Mouse (Mus musculus) kidney, postnatal 25 days (tissue): ENCODE data around the gene Olfr44.

ENCODE experiments used
- DNase-seq, 2 experiments: peaks; one replicate each; pipeline ENCODE4 v3.0.0; 2021; ENCODE audit warnings: mixed read lengths in 2 of 2

Olfr44 gene

GRCm38 (mm10) chr9:39493895-39494294, at the start of gene Olfr44:
TSS of gene Olfr44 (minus strand) at chr9:39493995.
- no peak for DNase-seq

GRCm38 (mm10) chr9:39523616-39524285, 30.0 kb upstream of the Olfr44 start:
- no peak for DNase-seq

GRCm38 (mm10) chr9:39518595-39518994, 24.8 kb upstream of the Olfr44 start:
- no peak for DNase-seq

DNA sequence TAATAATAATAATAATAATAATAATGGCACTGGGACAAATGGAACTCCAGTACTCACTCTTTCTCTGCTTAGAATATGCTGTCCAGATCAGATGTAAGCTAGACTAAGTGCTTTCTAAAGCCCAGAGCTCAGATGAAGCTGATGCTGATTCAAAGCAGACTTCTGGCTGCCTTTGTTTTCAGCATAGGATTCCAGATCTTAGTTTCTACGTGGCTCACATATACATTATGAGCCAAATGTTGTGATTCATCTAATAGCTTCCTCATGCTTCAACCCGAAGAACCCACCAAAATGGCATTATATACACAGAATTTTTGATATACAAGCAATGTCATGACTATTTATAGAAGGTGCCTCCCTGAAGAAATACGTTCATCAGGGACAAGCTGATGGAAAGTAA, 21.7 kb upstream of the Olfr44 start, which contains the start of gene Olfr957:
TSS of gene Olfr957 (minus strand) at position 279 of the 400 bp plus-strand sequence.
- no peak for DNase-seq

DNA sequence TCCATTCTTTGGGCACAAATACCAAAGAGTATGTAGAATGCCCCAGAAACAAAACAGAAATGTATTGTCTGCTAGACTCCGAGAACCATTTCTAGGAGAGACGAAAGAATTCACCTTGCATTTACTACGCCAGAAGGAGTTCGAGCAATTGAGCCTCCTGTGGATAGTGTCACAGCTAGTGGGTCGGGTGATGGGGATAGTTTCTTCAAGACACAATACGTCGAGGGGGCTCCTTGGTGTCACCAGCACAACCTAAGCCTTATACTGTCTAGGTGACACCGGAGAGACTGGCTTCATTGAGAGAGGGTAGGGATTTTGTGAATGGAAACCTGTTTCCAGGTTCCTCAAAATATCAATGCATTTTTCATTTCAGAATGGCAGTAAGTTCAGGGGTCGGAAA, 15.6 kb upstream of the Olfr44 start:
- DNase-seq = no peak

- DNase-seq = peak in 1 of 2 experiments; percentile 65
Observed at GRCm38 (mm10) chr9:39508998-39509397, 15.2 kb upstream of the Olfr44 start.

DNA sequence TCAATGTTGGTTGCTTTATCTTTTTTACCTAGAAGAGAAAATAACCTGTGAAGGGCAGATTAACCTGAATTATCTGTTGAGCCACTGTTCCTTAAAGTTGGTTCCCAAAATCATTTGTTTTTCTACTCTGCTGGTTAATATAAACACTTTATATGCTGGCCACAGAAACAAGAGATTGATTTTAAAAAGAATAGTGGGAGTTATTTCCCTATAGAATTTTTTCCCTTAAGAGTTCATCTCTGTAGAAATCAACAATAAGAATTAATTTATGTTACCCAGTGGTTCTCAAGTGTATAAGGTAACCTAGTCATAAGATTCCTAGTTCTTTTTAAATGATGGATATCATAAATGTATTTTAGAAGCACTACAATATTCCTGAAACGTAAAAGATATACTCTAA, 22.0 kb downstream of the Olfr44 start, which contains the start of gene Olfr955:
TSS of gene Olfr955 (minus strand) at position 101 of the 400 bp plus-strand sequence.
- no peak for DNase-seq

DNA sequence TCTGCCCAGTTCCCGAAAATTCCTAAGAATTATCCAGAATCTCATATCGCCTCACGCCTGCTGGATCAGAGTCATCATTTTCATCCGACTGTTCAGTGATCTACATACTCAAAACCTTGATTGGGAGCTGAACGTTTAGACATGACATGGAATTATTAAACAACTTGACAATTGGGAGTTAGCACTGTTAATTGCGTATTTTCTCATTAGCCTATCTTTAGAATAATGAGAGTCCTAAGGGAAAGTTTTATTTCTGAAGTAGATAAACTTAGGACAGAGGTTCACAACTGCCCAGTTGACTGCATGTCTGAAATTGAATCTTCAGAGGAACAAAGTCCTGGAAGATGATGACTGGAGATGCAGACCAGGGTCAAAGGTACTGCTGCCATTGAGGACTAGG, 37.4 kb downstream of the Olfr44 start, which contains the start of gene Olfr954:
TSS of gene Olfr954 (plus strand) at position 301 of the 400 bp plus-strand sequence.
- DNase-seq = no peak
